Mouse (Mus musculus): ENCODE measurements around the gene Alkbh6. TPM values are rescaled to one million over a fixed set of nuclear protein-coding genes. Genes with fewer than 3 reads are reported as not detected.

Gene Alkbh6
- total RNA-seq, 2 experiments from 2014 or later: 54.2 to 57.2 TPM

DNA sequence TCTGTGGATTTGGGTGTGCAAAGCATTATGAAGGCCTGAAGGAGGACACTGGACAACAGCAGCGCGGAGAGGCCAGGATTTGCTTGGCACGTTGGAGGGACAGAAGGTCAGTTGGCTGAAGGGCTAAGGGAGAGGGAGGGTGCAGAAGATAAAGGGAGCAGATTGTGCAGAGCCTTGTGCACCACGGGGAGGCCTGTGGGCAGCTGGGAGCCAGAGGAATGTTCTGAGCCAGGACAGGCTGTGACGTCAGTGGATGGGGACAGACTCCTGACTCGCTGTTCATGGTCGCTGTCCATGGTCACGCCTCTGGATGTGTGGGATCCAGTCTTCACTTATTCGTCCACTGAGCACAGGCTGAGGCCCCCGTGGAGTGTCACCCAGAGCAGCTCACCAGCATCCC, 13.4 kb upstream of the Alkbh6 start:
- peak; percentile 31 to 46 for DNase-seq

DNA sequence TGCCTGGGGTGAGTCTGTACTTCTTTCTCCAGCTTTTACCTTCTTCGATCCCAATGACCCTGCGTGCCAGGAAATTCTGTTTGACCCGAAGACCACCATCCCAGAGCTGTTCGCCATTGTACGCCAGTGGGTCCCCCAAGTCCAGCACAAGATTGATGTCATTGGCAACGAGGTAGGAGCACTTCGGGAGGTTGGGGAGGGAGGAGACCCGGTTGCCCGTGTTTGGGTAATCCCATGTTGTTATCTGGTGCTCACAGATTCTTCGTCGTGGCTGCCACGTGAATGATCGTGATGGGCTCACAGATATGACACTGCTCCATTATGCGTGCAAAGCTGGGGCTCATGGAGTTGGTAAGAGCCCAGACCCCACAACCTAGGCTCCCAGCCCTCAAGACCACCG, 11.7 kb upstream of the Alkbh6 start:
- no peak for DNase-seq

DNA sequence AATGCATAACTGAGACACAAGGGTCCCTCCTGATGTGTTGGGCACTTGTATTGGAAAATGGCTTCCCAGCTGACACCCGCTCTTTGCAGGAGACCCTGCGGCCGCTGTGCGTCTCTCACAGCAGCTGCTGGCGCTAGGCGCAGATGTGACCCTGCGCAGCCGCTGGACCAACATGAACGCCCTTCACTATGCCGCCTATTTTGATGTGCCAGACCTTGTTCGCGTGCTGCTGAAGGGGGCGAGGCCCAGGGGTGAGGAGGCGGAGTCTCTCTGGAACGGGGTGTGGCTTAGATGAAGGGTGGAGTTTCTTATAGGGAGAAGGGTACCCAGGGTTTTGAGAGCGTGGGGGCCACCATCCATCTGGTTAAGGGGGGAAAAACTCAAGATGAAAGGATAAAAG, 11.3 kb upstream of the Alkbh6 start:
- DNase-seq: no peak

DNA sequence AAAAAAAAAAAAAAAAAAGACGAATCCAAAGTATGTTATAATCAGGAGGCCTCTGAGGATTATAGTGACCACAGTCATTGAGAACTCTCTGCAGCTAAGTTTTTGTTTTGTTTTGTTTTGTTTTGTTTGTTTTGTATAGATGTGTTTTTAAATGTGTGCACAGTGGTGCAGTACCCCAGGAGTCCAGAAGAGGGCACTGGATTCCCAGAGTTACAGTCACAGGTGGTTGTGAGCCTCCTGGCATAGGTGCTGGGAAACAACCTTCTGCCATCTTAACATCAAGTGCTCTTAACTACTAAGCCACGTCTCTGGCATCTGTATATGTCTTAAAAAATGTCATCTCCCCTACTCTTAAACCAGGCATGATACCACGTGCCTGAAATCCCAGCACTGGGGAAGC, 7.6 kb upstream of the Alkbh6 start:
- DNase-seq: no peak

DNA sequence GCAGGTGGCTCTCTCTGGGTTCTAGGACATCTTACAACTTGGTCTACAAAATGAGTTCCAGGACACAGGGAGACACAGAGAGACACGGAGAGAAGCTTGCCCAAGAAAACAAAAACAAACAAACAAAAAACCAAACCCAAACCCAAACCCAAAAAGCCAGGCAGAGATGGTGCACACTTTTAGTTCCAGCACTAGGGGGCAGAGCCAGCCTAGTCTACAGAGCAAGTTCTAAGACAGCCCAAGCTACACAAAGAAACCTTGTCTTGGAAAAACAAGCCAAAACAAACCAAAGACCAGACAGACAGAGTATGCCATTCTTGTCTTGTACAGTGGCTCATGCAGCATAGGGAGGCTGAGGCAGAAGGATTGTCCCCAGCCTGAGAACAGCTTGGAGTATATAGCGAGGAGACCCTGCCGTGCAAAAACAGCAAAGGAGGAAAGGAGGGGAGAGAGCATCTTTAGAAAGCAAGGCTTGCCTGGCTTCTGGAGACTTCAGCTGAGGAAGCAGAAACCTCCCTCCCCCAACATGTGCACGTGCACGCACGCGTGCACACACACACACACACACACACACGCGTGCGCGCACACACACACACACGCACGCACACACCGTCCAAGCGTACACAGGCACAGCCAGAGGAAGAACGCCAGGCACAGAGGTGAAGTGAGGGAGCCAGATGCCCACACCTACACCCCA, 2.3 kb upstream of the Alkbh6 start:
- DNase-seq: no peak

DNA sequence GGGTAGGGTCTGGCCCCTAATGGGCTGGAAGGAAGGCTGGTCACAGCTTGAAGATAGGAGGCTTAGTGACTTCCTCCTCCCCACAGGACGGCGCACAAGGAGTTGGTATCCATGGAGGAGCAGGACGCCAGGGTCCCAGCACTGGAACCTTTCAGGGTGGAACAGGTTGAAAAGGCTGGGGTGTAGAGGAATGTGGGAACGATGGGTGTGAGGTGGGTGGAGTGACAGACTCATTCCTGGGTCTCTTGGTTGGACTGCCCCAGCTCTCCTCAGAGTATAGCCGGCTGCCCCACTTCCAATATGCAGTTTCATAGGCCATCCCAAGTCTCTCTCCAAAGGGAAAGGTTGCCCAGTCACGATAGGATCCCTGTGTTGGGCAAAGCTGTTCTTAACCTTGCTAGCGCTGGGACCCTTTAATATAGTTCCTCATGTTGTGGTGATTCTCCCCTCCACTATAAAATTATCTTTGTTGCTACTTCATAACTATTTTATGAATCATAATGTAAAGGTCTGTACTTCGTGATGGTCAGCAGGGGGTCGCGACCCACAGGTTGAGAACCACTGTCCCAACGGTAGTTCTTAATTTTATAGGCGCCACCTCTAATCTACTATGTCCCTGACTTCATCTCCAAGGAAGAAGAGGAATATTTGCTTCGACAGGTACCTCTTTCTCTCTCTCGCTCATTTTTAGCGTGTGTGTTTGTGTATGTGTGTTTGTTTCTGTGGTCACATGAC, 1.0 kb downstream of the Alkbh6 start:
- no peak for DNase-seq

DNA sequence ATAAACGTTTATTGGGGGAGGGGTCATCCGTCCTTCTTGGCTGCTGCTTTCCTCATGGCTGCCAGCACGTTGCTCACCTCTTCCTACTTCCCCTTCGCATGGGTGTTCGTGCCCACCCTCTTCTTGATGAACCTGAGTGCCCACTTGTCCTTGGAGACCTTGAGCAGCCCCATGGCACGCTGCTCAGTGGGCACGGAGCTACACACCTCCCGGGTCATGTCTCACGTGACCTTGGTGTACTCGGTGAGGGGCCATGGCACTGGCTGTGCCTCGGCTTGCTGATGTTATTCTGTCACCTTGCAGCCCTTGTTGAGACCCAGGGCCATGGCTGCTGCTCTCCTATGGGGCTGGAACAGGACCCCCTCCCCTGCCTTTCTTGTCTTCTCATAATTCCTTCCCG, 1.6 kb downstream of the Alkbh6 start:
- DNase-seq: no peak

DNA sequence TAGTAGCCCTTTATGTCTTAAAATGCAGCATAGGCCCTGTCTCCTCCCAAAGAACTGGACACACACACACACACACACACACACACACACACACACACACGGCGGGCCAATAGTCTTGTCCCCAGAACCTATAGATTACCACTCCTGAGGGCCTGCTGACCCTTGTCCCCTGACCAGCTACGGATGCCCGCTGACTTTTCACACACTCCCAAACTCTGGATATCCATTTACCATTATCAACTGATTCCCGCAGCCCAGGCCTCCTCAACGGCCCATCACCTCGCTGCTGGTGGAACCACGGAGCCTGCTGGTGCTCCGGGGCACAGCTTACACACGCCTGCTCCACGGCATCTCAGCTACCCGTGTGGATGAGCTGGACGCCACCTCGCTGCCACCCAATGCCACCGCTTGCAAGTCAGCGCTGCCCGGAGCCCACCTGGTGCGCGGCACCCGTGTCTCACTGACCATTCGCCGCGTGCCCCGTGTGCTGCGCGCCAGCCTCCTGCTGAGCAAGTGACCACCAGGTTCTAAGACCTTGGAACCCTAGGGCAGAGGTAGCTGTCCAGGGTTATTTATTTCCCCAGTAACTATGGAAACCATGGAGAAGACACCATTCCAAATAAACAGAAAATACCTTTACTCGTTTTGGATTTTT, 5.3 kb downstream of the Alkbh6 start:
- DNase-seq: no peak

DNA sequence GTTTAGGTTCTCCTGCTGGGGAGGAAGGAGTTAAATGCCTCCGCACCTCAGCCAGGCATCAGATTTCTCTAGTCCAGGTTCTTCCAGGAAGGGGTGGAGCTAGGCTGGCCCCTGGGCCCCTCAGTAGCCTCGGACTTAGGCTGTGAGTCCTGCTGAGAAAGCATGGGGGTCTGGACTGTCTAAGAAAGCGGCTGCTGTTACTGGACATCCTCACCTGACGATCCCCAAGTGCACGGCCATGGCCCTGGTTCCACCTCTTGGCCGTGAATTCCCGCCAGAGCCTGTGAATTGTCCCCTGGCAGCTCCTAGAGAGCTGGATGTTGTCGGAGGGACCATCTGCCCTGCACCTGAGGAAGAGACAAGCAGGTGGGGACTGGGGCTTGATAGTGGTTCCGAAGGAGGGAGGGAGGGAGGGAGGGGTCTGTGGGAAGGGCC, 6.2 kb downstream of the Alkbh6 start, which contains the start of gene Syne4:
TSS of gene Syne4 (plus strand) at position 87 of the 435 bp plus-strand sequence.
- DNase-seq: no peak

DNA sequence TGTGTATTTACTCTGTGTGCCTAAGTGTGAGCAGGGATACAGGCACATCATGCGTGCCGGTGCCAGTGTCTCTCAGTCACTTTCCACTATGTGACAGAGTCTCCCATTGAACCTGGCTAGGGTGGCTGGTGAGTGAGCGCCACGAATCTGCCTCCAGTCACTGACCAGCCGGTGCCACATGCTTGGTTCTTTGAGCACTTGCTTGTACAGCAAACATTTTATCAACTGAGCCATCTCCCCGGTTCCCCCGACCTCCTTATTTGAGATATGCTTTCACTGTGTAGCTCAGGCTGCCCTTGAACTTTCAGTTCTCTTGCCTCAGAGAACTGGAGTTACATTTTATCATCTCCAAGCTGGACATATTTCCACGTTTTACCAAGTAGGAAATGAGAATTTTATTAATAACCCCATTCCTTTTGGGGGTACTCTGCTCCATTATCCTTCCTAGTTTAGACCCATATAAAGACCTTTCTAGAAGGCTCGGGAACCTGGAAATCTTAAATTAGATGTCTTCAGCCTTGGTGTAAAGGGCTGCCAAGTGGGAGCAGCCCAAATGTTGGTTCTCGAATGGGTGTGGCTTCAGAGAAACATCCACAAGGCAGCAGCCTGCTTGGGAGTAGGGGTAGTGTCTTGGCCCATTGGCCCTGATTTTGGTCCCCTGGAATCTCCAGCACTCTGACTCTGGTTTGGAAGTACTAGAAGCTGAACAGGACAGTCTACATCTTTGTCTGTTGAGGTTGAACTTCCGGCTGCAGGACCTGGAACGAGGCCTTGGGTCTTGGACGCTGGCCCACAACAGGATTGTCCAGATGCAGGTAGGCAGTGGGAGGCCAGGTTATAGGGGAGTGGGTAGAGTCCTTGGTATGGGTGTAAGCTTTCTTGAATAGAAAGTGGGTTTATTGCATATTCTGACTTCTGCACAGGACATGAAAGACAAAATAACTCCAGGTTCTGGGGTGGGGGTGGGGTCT, 7.3 kb downstream of the Alkbh6 start:
- no peak for DNase-seq

DNA sequence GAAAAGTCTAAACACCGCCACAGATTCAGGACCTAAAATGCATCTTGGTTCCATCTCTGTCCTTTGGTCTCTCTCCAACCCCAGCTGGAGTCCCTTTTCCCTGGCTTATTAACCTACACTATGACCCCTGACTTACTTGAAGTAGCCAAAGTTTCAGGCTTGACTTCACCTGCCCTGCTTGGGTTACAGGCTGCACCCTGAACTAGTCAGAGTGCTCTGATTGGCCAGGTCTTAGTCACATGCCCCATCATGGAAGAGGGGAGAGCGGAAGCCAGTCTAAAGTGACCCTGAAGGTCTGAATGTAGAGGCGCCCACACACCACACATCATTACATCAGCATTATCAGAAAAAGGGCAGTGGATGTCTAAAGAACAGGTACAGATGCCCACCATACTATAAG, 9.6 kb downstream of the Alkbh6 start:
- DNase-seq: no peak

DNA sequence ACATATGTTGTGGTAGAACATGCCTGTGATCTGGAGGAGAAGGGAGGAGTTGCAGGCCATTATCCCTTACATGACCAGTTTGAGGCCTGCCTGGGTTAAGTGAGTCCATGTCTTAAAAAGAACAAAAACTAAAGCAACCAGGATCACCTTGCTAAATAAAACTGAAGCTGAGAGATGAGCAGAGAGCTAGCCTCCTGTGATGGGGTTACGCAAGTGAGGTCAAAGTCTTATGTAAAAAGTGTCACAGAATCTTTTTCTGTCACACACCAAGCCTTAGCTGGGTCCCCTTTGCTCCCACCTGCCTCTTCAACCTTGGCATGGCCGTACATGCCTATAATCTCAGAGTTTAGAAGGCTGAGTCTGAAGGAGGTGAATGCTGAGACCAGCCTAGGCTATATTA, 12.4 kb downstream of the Alkbh6 start:
- no peak for DNase-seq

DNA sequence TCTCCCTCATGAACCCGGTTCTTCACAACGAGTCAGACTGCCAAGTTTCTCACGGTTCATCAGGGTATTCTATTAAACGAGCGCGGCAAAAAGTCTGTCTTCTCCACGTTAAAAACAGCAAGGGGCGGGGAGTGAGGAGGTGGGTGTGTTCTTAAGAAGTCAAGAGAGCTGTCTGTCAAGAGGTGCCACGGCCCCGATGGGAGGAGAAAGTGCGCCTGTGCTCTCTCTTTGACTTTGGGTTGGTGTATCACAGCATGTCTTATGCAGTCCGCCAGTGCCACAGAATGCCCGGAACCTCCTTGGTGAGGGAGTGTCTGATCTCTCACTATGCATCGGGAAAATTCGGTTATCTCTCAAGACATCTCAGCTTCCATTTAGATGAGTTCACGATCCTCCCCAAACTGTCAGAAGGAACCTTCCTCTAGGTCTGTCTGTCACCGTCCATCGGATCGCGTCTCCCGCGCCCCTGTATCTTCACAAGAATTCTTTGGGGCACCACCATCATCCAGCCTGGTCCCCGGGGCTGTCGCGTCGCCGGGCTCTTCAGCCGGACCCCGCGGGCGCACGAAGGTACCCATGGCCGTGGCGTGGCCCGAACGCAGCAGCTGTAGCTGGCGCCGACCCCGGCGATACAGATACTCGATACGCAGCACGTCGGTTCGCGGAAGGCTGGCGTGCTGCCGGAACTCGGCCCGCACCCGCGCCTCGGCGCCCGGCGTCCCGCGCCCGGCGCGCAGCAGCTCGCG, 13.2 kb downstream of the Alkbh6 start, which contains the start of gene E130208F15Rik:
TSS of gene E130208F15Rik (plus strand) at position 202 of the 746 bp plus-strand sequence.
- peak; percentile 61 to 67 for DNase-seq

DNA sequence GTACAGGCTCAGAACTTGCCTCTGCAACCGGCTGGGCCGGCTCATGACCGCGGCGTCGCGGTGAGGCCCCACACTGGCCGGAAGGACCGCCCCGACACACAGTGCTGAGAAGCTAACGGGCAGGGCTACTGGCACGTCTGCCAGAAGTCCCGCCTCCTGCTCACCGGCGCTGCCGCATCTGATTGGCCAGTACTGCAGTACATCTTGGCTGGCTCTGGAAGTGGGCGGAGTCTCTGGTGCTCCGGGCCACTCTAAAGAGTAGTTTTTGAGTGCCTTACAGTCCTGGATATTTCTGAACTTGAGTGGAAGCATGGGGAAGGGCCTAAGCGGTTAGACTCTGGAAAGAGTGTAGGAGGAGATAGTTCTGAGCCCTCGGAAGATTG, 13.8 kb downstream of the Alkbh6 start:
- peak; percentile 96 for DNase-seq

DNA sequence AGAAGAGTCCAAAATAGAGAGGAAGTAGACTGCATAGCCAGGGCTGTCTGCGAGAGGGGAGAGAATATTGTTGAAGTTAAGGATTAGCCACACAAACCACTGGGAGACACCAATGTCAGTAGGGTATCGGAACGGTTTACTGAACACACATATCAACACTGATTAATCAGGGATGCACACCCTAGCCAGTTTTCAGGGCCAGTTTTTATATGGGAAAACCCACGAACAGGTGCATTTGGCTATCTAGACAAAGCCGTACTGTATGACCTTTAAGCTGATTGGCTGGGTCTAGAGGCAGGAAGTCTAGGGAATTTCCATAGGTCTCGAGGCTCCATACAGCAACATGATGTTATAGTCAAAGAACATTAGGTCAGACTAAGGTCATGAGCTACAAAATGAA, 14.3 kb downstream of the Alkbh6 start:
- DNase-seq: no peak

DNA sequence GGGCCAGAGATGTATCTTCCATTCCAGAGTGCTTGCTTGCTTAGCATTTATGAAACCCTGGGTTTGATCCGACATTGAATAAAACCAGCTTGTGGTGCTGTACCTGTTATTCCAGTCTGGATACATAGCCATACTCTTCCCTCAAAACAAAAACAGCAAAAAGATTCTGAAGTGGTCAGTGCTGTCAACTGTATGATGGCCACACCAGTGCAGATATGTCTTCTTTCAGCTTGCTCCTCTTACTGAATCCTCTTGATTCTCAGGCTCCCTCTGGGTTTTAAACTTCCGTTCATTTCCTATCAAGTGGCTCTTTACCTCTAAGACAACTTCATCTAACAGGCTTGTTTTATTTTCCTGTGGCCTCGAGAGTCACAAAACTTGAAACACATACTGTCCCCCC, 15.3 kb downstream of the Alkbh6 start, which contains the start of gene Sdhaf1:
TSS of gene Sdhaf1 (minus strand) at position 101 of the 400 bp plus-strand sequence.
- DNase-seq: no peak

DNA sequence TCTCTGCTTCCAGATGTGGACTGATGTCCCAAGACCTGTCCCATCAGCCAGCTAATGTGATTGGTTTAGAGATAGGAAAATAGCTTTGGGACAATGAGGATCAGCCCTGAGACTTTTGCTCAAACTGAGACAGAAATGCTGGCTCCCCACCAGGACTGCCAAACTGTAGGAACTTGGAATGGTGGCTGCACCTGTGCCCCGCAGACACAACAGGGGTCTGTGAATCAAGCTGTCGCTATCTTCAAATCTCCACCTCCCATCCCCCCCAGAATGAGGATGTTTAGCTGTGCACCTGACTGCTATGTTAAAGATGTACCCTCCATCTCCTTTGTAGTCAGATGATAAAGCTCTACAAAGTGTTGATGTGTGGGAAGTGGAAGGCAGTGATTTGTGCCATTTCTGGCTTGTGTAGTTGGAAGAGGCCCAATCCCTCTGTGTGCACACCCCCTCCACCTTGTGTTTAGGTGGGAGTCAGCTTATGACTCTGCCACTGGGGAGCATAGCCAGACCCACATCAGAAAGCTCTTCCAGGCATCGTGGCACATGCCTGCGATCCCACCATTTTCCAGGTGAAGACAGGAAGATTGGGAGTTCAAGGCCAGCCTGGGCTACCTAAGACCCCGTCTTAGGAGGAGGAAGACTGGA, 15.9 kb downstream of the Alkbh6 start:
- peak in 1 of 2 experiments; percentile 52 for DNase-seq

DNA sequence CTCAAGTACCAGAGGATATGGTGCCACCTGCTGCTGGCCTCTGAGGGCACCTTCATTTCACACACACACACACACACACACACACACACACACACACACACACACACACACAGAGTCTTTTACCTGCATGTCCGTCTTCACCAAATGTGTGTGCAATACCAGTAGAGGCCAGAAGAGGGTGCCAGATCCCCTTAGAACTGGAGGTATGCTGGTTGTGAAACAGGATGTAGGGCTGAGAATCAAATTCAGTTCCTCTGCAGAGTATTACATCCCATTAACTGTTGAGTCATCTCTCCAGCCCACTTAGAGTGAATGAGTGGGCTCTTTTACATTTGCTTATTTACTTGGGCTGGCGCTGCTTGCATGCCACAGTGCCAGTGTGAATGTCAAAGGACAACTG, 16.8 kb downstream of the Alkbh6 start:
- DNase-seq: no peak

DNA sequence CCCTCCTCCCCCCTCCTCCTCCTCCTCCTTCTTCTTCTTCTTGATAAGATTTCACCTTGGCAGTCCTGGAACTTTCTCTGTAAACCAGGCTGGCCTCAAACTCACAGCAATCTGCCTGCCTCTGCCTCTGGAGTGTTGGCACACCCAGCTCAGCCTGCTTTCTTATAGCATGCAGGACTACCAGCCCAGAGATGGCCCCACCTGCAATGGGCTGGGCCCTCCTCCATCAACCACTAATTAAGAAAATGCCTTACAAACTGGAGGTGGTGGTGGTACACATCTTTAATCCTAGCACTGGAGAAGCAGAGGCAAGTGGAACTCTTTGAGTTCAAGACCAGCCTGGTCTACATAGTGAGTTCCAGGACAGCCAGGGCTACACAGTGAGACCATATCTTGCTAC, 17.9 kb downstream of the Alkbh6 start:
- DNase-seq: no peak

DNA sequence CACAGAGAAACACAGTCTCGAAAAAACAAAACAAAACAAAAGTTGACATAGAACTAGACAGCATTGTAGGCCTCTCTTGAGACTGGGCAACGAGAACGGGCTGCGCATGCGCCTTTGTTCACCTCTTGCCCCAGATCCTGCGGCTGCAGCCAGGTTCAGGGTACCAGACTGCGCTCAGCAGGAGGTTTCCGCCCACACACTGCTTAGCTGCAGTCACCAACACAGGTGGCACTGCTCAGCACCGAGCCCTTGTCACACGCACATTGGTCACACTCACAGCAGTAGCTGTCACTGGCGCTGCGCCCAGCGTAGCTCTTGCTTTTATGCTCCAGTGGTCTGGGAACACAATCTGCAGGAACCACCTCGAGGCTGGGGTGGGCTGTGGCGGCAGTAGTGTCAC, 18.6 kb downstream of the Alkbh6 start:
- DNase-seq: no peak

DNA sequence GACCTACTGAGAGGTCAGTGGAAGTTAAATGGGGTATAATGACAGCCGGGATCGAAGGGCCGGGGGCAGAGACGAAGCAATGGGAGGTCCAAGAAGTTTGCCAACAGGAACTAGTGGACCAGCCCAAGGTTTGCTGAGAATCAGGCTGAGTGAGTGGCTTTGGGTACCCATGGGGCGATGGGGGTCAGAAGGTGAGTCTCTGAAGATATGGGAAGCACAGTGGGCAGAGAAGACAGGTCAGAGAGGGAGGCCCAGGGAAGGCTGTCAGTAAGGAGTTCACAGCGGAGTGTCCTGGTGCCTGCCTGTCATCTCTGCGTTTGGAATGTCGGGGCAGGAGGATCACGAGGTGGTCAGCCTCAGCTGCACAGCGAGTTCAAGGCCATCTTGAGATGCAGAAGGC, 19.9 kb downstream of the Alkbh6 start:
- no peak for DNase-seq

All from layer of hippocampus, postnatal 36 days (tissue).